Mouse (Mus musculus): ENCODE data around the gene Gpa33.
A peak's percentile ranks its signal among the peaks of the same experiment; 100 is the strongest.
"Not testable (repeated sequence)": the region's sequence is repeated elsewhere in the genome, so short reads cannot be mapped to it uniquely, and the experiment has no call there.

The Gpa33 gene

DNA sequence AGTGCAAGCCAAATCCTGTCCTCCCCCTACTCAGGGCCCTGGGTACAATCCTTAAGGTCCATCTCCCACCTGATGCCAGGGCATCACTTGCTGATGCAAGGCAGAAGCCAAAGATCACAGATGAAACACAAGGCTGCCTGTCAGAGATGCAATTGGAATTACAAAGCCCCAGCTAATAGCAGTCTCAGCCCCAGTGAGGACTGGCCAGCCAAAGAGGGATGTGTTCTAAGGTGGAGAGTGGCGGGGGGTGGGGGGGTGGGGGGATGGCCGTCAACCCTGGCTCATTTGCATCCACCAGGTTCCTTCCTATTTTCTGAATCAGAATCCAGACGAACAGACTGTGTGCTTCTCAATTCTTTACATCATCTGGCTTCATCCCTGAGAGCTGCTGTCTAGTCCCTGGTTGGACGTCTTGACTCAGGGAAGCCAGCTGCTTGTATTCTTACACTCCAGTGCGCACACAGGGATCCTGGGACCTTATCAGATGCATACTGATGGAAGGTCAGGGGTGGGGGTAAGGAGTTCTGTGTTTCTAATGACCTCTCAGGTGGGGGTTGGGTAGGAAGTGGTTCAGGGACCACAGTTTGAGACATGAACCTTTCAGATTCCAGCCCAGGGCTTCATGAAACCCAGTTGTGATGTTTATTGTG, 5.2 kb downstream of the Gpa33 start:
- no peak for DNase-seq (ENCODE audit: low read depth, low spot score)

DNA sequence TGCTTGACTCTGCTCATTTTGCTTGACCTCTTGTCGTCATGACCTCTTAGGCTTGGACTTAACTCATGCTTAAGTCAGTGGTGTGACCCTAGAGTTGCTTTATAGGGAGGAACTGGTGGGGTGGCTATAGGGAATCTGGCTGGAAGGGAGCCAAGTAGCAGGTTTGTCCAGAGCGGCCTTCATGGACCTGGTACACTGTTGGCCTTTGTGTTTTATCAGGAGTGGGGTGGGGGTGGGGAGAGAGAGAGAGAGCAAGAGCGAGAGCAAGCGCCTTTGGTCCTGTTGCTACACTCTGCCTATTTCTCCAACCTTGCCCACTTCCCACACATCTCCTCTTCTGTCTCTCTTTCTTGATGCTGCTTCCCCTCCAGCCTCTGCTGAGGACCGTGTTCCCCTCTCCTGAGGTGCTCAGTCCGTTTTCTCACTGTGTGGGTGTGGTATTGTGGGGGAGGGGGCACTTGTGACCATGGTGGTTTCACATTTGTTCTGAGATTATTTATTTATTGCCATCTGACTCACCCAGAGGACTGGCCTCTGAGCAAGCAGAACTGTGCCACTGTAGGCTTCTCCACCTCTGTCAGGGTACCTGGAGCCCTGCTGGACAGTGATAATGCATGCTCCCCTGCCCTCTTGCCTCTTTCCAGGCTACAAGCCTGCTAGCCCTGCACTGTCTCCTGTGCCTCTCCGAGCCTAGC, 7.4 kb downstream of the Gpa33 start:
- DNase-seq (ENCODE audit: low read depth, low spot score): no peak

DNA sequence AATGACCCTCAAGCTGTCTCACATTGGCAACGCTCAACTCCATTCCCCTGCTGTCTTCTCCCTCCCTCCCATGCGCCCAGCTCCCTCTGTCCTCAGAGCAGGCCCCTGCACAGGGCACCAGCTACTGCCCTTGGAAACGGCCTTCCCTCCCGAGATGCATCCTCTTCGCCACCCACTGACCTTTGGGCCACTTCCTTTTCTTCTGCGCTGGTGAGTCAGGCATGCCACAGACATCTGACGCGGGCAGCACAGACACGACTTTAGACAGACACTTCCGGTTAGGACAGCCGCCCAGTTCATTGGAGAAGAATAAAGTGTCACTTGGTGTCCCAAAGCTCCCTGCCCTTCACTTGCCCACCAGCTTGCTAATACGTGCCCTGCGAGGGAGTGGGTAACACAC, 8.1 kb downstream of the Gpa33 start:
- peak; percentile 19 for DNase-seq (ENCODE audit: low read depth, low spot score)

DNA sequence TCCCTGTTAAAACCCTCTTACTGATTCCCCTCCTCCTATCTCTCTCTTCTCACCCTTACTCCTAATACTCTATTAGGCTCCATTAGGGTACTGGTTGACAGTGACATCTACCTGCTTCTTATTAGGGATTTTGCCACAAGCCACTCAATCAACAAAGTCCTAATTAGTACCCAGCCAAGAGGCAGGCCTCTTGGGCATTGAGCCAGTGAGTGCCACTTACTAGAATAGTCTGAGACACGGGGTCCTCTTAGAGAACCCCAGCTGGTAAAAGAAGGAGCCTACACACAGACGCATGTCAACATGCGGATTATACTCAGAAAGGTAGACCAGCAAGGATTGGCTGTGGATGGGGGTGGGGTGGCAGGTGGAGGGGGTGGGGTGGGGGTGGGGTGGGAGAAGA, 9.1 kb downstream of the Gpa33 start:
- DNase-seq (ENCODE audit: low read depth, low spot score): no peak

DNA sequence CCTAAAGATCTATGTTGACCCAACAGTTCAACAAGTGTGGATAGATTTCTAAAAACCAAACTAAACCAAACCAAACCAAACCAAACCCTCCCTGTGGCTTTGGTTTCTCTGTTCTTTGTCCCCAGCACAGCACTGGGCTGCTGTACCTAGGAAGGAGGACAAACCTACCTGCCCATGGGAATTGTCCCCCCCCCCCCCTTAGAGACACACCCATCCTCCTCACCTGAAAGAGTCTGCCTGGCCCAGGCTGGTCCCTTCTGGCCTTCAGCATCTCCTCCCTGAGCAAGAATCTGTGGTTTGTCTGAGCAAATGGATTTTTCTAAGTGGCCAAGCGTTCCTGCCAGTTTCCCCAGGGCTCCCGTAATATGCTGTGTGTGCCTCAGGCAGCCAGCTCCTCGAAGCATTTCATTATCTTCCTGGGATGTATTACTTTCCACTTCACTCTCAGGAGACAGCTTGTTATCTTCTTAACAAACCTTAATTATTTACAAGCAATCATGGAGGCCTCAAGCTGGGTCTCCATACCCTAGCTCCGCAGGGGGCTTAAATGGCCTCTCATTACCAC, 9.7 kb downstream of the Gpa33 start:
- no peak for DNase-seq (ENCODE audit: low read depth, low spot score)

DNA sequence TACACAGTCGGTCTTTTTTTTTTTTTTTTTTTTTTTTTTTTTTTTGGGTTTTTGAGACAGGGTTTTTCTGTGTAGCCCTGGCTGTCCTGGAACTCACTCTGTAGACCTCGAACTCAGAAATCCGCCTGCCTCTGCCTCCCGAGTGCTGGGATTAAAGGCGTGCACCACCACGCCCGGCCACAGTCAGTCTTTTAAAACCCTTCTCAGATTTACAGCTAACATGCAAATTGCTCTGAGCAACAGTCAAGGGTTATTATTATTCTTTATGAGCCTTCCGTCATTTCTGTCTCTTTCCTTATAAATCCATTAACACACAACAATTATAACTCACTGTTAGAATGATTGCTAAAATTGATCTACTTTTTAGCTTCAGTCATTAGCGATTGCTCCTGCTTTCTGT, 11.8 kb downstream of the Gpa33 start:
- DNase-seq (ENCODE audit: low read depth, low spot score): not testable (repeated sequence)

DNA sequence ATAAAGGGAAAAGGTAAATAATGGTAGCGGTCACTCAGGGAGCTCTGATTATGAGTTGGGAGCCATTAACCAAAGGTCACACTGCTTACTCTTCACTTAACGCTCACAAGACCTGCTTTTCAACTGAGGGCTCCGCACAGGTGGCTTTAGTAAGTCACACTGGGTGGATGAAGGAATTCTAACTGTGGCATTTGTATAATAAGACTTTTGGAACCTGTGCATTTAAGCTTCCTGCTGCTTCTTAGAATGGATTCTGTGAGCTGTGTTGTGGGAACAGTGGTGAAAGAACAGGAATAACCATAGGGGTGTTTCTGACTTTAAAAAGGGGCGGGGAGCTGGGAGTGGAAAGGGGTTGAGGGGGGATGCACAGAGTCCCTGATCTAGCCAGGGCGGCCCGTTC, 12.3 kb downstream of the Gpa33 start:
- DNase-seq (ENCODE audit: low read depth, low spot score): no peak

DNA sequence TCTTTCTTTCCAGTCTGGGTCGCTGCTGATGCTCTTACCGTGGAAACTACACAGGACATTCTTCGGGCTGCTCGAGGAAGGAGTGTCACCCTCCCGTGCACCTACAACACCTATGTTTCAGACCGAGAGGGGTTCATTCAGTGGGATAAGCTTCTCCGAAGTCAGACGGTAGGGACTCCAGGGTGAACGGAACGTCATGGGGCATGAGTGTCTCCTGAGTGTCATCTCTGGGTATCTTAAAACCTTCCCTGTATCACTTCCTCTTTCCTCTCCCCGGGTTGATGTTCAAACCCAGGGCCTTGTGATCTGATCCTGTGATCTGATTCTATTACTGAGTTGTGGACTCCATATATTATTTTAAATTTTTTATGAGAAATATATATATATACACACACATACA, 16.6 kb downstream of the Gpa33 start:
- DNase-seq (ENCODE audit: low read depth, low spot score): no peak

DNA sequence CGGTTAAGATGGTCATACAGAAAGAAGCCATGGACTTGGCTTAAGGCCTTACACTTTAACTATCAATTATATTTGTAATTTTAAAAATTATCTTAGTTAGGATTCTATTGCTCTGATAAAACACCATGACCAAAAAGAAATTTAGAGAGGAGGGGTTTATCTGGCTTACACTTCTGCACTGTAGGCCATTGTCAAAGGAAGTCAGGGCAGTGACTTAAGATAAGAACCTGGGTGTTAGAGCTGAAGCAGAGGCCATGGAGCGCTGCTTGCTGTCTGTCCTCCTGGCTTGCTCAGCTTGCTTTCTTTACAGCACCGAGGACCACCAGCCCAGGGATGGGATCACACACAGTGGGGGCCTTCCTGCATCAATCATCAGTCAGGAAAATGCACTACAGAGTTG, 17.6 kb downstream of the Gpa33 start:
- DNase-seq (ENCODE audit: low read depth, low spot score): no peak

DNA sequence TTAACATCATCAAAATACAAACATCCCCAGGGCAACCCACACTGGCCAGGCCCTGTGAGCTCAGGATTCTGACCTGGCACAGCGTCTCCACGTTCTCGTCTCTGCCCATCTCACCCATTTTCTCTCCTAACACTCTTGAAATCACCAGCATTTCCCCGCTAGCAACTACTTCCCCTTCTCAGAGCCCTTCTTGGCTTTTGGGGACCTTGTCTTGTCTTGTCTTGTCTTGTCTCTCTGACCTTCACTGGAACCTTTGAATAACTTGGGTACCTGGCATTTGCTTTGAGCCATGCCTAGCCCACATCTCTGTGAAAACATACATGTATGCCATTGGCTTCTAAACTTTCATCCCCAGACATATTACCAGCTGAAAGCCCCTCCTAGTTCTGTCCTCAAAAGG, 19.4 kb downstream of the Gpa33 start:
- DNase-seq (ENCODE audit: low read depth, low spot score): no peak

DNA sequence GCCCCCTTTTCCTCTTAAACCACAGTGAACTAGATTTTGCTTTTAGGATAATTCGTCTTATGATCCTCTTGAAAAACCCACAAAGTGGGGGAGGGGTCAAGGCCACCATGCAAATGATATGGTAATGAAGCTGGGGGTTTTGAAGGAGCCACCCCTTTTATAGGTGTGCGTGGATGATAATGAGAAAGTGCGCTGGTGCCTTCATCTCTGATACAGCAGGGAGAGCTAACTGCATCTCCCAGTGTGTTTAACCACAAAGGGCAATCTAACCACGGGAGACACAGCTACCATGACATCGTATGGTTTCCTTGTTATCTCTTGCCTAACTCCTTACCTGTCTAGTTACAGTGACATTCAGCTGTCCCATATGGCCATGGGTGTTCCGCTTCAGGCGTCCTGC, 20.0 kb downstream of the Gpa33 start:
- no peak for DNase-seq (ENCODE audit: low read depth, low spot score)

DNA sequence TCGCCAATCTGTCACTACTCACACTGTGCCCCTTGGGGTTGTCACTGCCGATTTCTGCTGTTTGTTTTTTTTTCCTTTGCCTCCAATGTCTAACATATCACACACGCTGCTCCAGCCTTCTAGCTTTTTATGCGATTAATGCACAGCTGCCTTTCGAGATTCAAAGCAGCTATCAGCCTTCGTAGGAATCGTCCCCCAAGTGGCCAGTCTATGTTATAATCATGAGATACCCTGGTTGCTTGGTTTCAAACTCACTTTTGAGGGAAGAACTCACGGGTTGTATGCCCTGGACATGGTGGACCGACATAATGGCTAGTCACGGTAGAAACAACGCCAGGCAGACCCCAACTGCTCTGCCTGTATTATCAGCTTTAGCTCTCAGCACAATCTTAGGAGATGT, 21.3 kb downstream of the Gpa33 start:
- no peak for DNase-seq (ENCODE audit: low read depth, low spot score)

DNA sequence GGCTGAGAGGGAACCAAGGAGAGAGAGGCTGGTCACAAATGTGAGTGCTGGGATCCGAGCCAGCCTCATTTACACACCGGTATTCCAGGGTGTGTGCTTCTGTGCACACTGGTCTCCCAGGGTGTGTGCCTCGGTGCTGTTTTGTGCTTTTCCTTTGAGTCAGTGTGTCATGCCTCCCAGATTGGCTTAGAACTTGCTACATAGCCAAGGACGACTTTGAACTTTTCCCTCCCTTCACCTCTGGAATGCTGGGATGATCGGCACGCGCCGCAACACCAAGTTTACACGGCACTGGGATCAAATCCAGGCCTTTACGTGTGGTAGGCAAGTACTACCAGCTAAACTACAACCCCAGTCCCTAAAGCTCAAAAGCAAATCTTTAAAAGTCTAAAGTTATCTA, 22.0 kb downstream of the Gpa33 start:
- DNase-seq (ENCODE audit: low read depth, low spot score): no peak

DNA sequence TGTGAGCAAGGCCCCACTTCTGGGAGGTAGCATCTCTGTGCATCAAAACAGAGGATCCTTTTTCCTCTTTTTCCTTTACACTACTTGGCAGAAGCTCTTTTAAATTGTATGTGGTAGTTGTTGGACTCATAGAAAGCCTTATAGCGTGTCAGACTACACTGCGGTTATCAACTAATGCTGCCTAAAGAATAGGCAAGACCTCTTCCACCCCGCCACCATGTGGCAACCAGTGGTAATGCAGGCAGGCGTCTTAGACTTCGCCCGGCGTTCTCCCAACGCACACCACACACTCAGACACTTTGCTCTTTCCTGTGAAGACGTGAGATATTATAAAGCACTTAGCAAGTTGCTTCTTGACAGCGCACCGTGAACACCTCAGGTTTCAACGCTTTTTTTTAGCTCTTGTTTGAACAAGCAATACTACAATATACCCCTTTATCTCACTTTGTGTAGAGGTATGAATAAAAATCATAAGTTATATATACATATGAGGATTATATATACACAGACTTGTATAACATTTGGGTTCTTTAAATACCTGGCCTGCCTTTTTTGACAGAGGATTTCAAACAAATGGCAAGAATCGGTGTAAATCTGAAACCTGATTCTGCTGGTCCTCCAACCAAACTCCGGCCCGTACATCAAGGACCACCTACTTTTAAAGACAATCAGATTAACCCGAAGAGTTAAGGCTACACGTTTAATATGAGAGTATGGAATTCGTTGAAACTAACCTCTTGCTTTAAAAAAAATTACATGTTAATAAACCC, 23.5 kb downstream of the Gpa33 start:
- peak; percentile 57 for DNase-seq (ENCODE audit: low read depth, low spot score)

DNA sequence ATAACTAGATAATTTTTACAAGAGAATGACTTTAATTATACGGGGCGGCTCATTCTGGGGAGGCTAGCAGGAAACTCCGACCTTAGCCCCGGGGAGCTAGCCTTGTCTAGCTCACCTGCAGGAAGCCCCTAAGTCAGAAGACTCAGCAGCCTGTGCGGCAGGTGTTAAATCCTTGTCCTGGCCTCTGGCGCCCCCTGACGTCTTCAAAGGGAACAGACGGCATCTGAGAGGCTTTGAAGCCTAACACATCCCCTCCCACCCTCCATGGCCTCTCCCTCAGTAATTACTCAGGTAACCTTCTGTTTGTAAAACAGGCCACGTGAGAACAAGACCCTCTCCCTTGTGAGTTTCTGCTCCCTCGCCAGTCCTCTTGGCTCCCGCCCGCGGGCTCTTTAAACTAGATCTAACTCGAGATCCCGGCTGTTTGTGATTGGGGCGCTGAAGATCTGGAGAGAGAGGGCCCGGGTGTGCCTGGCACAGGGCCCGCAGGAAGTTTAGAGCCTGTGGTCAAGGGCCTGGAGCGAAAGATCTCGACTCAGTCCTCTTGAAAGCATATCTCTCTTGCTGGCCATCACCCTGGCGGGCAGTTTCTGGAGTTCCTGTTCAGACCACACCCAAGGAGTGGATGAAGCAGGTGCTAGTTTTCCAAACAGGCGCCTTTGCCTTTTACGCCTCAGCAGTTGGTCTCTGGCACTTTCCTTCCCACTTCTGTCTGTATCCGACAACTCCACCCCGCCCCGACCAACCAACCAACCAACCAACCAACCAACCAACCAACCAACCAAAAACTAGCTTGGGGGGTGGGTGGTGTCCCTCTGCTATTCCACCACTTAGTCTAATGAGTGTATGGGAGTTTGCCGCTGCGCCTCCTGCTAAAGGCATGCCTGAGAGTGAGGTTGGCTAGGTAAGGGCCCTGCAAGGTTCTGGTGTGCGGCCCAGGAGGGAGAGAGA, 24.4 kb downstream of the Gpa33 start:
- peak; percentile 39 for DNase-seq (ENCODE audit: low read depth, low spot score)

DNA sequence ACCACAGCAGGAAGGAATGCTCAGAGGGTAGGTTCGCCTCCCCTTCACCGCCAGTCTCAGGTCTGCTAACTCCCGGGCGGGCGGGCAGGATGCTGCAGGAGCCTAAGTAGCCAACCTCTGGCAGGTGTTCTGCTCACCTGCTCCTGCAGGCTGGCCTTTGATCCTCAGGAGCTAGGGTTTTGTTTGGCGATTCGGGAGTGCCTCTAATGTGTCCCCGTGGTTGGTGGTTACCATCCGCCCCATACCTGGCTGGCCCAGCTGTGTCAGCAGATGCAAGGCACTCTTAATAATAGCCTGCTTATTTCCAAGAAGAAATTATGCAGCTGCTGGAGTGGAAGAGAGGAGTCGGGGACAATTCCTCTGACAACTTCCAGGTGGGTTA, 25.1 kb downstream of the Gpa33 start:
- DNase-seq (ENCODE audit: low read depth, low spot score): no peak

DNA sequence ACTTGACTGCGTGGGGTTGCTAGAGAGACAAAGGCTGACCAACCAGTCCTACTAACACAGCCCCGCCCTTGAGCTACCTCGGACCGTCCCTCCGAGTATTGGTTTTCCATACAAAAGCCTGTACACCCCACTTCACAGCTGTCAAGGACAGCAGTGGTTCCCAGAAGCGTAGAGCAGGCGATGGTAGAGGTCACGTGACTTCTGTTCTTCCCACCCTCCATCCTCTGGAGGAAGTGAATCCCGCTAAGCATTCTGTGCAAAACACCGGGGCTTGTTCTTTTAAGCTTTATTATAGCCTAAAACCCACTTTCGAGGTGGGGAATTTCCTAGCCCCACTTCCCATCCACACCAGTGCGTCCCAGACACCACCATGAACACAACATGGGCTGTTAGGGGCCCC, 27.7 kb downstream of the Gpa33 start:
- no peak for DNase-seq (ENCODE audit: low read depth, low spot score)

DNA sequence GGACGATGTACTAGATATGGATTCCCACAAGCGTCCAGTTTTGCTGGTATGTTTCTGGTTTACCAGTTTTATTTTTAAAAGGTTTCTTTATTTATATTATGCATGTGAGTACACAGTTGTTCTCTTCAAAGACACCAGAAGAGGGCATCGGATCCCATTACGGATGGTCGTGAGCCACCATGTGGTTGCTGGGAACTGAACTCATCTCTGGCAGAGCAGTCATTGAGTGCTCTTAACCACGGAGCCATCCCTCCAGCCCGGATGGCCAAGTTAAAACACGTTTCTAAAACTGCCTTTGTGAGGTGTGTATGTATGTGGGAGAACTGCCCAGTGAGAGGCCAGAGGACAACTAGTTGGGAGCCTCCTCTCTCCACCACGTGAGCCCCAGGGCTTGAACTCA, 28.6 kb downstream of the Gpa33 start:
- no peak for DNase-seq (ENCODE audit: low read depth, low spot score)

DNA sequence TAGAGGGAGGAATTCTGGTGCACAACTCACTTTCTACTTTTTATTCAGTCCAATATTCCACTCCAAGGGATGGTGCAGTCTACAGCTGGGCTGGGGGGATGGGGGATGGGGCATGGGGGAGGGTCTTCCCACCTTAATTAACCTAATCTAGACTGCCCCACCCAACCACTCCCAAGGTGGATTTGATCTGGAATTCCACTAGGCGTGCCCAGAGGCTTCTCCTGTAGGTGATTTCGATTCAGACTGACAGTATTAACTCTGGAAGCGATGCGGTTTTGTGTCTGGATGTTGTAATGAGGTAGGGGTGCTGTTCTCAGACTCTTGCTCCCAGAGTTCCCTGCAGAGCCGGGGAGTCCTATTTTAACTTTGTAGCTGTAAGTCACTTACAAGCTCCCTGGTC, 30.1 kb downstream of the Gpa33 start:
- DNase-seq (ENCODE audit: low read depth, low spot score): no peak

DNA sequence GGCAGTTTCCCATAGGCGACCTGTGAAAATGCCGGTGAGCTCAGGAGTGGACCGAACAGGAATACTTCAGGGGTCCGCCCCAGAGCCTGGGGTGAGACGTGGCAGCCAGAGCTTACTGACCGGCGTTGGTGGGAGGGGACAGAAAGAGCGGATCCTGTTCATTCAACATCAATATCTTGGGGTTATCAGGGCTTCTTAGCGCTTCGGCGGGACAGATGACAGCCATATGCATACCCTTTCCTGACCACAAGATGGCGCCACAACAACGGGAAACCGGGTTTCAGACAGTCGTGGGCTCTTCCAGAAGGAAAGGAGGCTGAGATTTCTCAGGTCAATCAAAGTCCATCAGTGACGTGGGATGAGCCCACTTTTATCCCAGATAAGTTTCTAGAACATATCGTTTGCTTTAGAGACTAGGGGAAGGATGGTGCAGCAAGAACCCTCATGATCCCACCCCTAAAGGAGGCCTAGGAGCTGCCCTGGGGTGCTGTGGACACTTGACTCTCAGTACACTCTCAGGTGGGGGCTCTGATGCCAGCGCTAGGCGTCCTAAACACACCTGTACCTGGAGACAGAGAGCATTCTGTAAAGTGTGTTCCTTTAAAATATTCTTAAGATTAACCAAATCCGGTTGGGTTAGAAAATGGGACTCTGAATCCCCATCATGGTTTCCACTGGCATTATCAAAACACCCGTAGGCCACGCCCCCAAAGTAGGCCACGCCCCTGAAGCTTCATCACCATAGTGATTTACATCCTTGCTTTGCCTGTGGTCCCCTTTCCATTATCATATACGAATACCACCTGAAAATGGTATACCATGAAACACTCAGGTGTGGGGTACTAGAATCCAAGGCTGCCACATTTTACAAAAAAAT, 30.8 kb downstream of the Gpa33 start:
- DNase-seq (ENCODE audit: low read depth, low spot score): peak; percentile 34

DNA sequence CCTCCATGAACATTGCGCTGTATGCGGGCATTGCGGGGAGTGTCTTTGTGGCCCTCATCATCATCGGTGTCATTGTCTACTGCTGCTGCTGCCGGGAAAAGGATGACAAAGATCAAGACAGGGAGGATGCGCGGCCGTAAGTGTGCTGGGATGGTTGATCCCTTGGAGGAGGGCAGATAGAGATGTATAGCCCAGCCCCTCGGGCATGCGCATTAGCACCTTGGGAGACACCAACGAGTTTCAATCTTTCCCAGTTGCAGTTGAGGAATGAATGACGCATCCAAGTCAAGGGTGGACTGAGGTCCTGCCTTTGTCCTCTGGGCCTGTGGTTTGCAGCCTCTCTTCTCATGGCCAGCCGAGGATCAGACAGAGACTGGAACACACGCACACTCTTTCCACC, 34.5 kb downstream of the Gpa33 start:
- no peak for DNase-seq (ENCODE audit: low read depth, low spot score)

Data from telencephalon, adult 2 months (tissue).